Mouse (Mus musculus): ENCODE measurements around the gene Hnrnpab.

The Hnrnpab gene

GRCm38 (mm10) chr11:51609266-51609909 lies 2.7 kb upstream of the Hnrnpab start:
- DNase-seq (ENCODE audit: extremely low read depth, low read depth, low spot score), result no peak

GRCm38 (mm10) chr11:51607096-51607738 lies 570 bp upstream of the Hnrnpab start:
- no peak for DNase-seq (ENCODE audit: extremely low read depth, low read depth, low spot score)

DNA sequence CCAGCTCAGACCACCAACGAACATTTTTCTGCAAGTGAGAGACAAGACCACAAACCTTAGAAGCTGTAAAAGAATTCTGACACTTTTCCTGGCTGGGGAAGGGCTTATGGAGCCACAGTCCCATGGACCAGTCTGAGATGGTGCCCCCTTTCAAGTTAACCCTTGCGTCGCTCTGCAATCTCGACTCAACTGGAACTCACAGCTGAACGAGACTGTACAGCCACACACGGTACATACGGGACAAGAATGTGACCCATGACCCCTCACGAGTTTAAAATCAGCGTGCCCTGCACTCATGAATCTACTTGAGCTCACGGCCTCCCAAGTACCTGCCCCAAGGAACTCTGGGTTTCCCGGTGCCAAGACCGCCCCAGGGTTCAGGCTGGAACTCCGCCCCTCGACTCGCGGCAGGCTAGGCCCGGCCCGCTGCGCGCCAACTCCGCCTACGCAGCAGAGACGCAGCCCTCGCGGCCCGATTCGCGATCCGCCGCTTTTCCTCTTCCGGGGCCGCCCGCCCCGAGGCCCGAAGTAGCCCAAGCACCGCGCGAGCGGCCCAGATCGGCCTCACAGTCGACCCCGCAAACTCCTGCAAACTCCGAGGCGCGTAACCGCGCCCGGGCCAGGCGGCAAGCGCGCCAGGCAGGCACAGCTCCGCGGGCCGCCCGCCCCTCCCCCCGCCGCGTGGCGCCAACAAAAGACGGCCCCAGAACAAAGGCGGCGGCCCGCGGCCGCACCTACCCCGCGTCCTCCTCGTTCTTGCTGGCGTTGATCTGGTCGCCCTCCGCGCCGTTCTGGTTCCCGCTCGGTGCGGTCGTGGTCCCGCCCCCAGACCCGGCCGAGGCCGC lies 823 bp downstream of the Hnrnpab start:
- DNase-seq (ENCODE audit: extremely low read depth, low read depth, low spot score), result no peak

GRCm38 (mm10) chr11:51602253-51602652 lies 4.4 kb downstream of the Hnrnpab start:
- no peak for DNase-seq (ENCODE audit: extremely low read depth, low read depth, low spot score)

- no peak for DNase-seq (ENCODE audit: extremely low read depth, low read depth, low spot score)
Measured at GRCm38 (mm10) chr11:51597553-51597952, 9.1 kb downstream of the Hnrnpab start.

GRCm38 (mm10) chr11:51595459-51596083 lies 11.1 kb downstream of the Hnrnpab start:
- no peak for DNase-seq (ENCODE audit: extremely low read depth, low read depth, low spot score)

DNA sequence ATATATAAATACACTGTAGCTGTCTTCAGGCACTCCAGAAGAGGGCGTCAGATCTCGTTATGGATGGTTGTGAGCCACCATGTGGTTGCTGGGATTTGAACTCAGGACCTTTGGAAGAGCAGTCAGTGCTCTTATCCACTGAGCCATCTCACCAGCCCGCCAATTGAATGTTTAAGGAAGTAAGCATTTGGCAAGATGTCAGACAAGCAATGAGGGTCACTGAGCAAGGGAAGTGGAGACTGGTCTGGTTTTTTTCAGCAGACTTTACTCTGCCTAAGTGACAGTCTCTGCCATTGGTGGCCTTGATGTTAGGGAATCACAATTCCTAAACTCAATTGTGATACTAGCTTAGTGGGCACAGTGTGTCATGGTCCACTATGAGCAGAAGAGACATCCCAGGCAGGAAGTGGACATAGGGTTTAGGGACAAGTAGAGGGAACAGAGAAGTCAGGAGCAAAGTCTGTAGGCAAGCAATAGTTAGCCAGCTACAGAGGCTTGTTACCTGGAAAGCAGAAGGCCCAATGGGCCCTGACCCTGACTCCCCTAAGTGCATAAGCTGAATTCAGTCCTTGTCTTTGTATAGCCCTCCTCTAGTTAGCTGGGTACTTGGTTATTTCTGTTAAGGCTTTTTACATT lies 11.8 kb downstream of the Hnrnpab start:
- no peak for DNase-seq (ENCODE audit: extremely low read depth, low read depth, low spot score)

GRCm38 (mm10) chr11:51593849-51594248 lies 12.8 kb downstream of the Hnrnpab start:
- no peak for DNase-seq (ENCODE audit: extremely low read depth, low read depth, low spot score)

DNA sequence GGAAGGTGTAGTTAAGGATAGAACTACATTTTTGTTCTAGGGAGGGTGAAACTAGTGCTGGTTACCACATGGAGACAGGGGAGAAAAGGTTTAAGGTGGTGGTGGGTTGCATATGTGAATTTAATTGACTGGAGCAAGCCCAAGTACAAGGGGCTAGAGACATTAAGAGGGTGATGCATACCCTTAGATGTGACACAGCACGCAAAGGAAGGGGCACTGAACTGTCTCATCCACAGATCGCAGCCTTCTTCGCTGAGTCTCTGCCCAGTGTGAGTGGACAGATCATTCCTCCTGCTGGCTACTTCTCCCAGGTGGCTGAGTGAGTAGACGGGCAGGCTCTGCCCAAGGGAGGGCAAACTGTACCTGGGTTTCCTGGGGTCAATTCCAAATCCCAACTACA lies 13.3 kb downstream of the Hnrnpab start:
- DNase-seq (ENCODE audit: extremely low read depth, low read depth, low spot score), result no peak

GRCm38 (mm10) chr11:51591915-51592314 lies 14.7 kb downstream of the Hnrnpab start:
- no peak for DNase-seq (ENCODE audit: extremely low read depth, low read depth, low spot score)

- no peak for DNase-seq (ENCODE audit: extremely low read depth, low read depth, low spot score)
Measured at GRCm38 (mm10) chr11:51591168-51591567, 15.5 kb downstream of the Hnrnpab start.

DNA sequence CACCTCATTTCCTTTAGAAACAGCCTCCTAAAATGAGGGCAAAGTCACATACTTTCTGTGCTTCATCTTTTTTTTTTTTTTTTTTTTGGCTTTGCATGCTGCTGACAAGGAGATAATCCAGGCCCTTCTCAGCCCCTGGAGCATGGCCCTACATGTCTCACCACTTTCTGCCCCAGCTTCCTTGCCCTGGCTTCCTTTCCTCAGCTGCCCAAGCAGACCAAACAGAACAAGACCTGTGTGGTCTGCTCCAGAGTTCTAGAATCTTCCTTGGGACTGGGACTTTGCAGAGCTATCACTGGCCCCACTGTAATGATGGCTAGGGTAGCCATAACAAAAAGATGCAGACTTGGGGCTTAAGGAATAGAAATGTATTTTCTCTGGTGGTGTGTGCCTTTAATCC lies 16.6 kb downstream of the Hnrnpab start:
- no peak for DNase-seq (ENCODE audit: extremely low read depth, low read depth, low spot score)

GRCm38 (mm10) chr11:51588833-51589232 lies 17.8 kb downstream of the Hnrnpab start:
- no peak for DNase-seq (ENCODE audit: extremely low read depth, low read depth, low spot score)

- DNase-seq (ENCODE audit: extremely low read depth, low read depth, low spot score), result no peak
Measured at GRCm38 (mm10) chr11:51587059-51587458, 19.6 kb downstream of the Hnrnpab start.

GRCm38 (mm10) chr11:51586411-51586810 lies 20.2 kb downstream of the Hnrnpab start:
- DNase-seq (ENCODE audit: extremely low read depth, low read depth, low spot score), result no peak

DNA sequence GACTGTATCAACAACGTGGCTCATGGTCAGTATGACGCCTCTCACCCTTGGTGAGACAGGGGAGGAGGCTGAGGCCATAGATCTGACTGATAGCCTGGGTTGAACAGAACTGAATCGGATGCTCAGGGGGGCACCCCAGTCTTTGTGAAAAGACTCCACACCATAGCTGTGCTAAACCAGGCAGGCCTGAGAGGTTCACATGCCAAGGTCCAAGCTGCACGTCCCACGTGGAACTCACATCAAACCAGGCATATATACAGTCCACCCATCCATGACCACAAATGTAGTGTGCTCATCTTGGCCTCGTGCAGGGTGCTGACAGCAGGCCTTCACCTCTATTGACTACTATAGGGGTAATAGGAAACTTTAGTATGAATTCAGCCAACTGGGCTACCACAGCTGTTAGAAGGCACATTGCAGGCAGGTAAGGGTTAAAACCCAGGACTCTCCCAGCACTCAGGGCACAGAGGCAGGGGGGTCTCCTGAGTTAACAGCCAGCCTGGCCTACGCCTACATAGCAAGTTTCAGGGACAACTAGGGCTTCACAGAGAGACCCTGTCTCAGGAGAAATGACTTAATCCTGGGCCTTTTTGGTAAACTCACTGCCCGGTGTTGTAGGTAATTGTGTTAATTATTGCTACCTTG lies 20.9 kb downstream of the Hnrnpab start:
- no peak for DNase-seq (ENCODE audit: extremely low read depth, low read depth, low spot score)

GRCm38 (mm10) chr11:51584431-51585248 lies 22.0 kb downstream of the Hnrnpab start, which contains the start of gene Phykpl:
Gene Phykpl, plus strand, starts transcription at chr11:51584757.
- DNase-seq (ENCODE audit: extremely low read depth, low read depth, low spot score), result peak; percentile 78

DNA sequence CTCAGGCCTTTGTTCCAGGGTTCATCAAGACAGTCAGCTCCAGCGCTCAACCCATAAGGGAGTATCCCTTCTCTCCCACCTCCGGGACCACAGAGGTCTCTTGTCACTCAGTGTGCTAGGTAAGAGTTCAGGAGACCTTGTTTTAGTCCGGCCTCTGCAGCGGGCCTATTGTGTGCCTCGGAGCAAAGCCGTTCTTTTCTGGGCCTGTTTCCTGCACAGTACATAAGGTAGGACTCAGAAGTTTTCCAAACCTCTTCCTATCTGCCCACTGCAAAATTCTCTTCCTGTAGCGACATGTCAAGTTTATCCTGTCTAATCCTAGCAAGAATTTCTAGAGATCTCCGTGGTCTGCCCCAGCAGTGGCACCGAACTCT lies 22.6 kb downstream of the Hnrnpab start:
- DNase-seq (ENCODE audit: extremely low read depth, low read depth, low spot score), result peak; percentile 75

DNA sequence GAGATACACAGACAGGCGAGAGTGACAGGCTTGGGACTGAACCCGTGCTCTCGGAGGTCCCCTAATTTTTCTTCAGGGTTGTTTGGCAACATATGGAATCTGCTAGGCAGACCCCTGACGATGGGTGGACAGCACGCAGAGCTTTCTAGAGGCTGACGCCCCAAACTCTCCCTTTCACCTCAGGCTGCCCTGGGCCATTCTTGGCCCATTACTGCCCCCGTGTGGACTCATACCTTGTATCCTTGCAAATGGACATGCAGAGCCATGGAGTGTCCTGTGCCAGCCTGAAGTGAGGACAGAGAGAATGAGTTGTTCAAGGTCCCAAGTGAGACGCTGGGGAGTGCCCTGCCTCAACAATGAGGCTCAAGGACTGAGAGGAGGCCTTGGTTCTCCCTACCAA lies 23.9 kb downstream of the Hnrnpab start:
- DNase-seq (ENCODE audit: extremely low read depth, low read depth, low spot score), result no peak

- DNase-seq (ENCODE audit: extremely low read depth, low read depth, low spot score), result no peak
Measured at GRCm38 (mm10) chr11:51579024-51579423, 27.6 kb downstream of the Hnrnpab start.
